Mouse (Mus musculus): ENCODE measurements at regions not wholly inside any gene's neighbourhood (a gene's known extent, or its start where the extent isn't known, plus 50 kb on each side); places are given as distances from the start of the nearest gene placed in this dataset.

DNA sequence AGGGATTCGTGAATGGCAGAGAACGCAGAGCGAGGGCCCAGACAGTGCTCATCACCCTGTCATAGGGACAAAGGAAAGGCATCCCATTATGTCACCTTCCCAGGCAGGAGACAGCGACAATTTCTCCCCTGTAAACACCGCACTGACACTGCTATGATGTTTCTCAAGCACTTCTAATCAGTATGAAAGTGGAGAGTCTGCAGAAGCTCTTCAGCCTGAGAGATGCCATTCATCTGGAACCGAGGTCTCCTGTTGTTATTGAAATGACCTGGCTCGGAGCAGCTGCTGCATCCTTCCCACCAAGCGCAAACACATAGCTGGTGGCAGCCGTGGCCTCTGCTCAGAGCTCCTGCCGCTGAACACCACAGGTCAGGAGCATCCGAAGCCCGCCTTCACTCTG is 380.5 kb upstream of the Smim15 start:
- no peak for TF ChIP-seq CTCF (IDR thresholded peaks at IDR 0.05; ENCODE audit: low read depth)
- no peak for TF ChIP-seq EP300 (IDR thresholded peaks at IDR 0.05; ENCODE audit: low read depth)
